Comparison of ENCODE assay signal across 28 mouse cellular contexts in genomic region chr9:121808511-121808910, GRCm38 (mm10). TPM values are rescaled to one million over a fixed set of nuclear protein-coding genes. Genes with fewer than 3 reads are reported as not detected.
A peak's percentile ranks its signal among the peaks of the same experiment; 100 is the strongest.
DNase-seq lines count a peak whose midpoint lies in the region; ATAC-seq and TF ChIP-seq lines count a peak whose summit lies in the region.
"Had no signal": no experiment of that assay in that cellular context is flagged by ENCODE, and none has a peak within 500 bp of the region (broad histone marks: within the 10 kb centered on the region; RNA-seq: fewer than 3 reads in every experiment).

No protein-coding gene starts in this region.

- intact Hi-C loops in gastrocnemius, adult 2 months (cut with DNase I) = no loop called here
- intact Hi-C loops in left cerebral cortex, adult 2 months (cut with DNase I) = no loop called here
- intact Hi-C loops in left cerebral cortex, postnatal 25 days (cut with DNase I) = no loop called here

- no peaks in the 10 kb centered on the region for H3K36me3 ChIP-seq in hindbrain, embryonic 13.5 days
- H3K36me3 ChIP-seq: forebrain, embryonic 12.5 days; G1E; heart, embryonic 12.5 days; hindbrain, embryonic 15.5 days; kidney, embryonic 15.5 days; limb, embryonic 12.5 days; midbrain, embryonic 13.5 days had no signal

- H3K4me2 ChIP-seq in hindbrain, embryonic 13.5 days = no peak overlapping the region
- H3K4me2 ChIP-seq: forebrain, embryonic 12.5 days; heart, embryonic 12.5 days; hindbrain, embryonic 15.5 days; kidney, embryonic 15.5 days; limb, embryonic 12.5 days; liver, embryonic 11.5 days; midbrain, embryonic 13.5 days had no signal

- peaks cover 4% of the 10 kb centered on the region for H3K4me1 ChIP-seq in cortical plate, adult 2 months (ENCODE audit: control insufficient read depth, insufficient read depth, low read length)
- peaks cover 46% of the 10 kb centered on the region for H3K4me1 ChIP-seq in hindbrain, embryonic 13.5 days (replicated peaks)

- TF ChIP-seq POLR2A in cortical plate, adult 2 months (IDR thresholded peaks at IDR 0.05; ENCODE audit: extremely low read depth, insufficient read depth, low read length) = no peak

- no peaks in the 10 kb centered on the region for H3K27me3 ChIP-seq in hindbrain, embryonic 13.5 days
- H3K27me3 ChIP-seq: forebrain, embryonic 12.5 days; heart, embryonic 12.5 days; hindbrain, embryonic 15.5 days; kidney, embryonic 15.5 days; limb, embryonic 12.5 days; midbrain, embryonic 13.5 days had no signal

- no peak for DNase-seq in gastrocnemius, adult 2 months
- DNase-seq in gastrocnemius, adult 8-10 months (ENCODE audit: low spot score in 2 of 2) = no peak
- no peak for DNase-seq in left cerebral cortex, adult 2 months (ENCODE audit: extremely low spot score in 1 of 2, low spot score in 2 of 2)
- no peak for DNase-seq in left cerebral cortex, postnatal 25 days (ENCODE audit: low spot score in 2 of 2)
- no peak for DNase-seq in adrenal gland, adult (ENCODE audit: inconsistent age in 2 of 2, low spot score in 1 of 2)
- no peak for DNase-seq in urinary bladder, postnatal 14 days (ENCODE audit: low spot score)
- DNase-seq: adrenal gland, adult 8-10 months; B cell, adult 2 months; gastrocnemius, postnatal 25 days; kidney, adult 11 months; kidney, postnatal 36 days; liver, postnatal 0 days; right cerebral cortex, postnatal 14 days; thymus, adult 2 months had no signal

- H3K4me3 ChIP-seq in gastrocnemius, adult 2 months = no peak overlapping the region
- no peak overlapping the region for H3K4me3 ChIP-seq in left cerebral cortex, adult 2 months
- H3K4me3 ChIP-seq in cortical plate, adult 2 months (ENCODE audit: insufficient read depth, low read length) = no peak overlapping the region
- no peak overlapping the region for H3K4me3 ChIP-seq in hindbrain, embryonic 13.5 days
- H3K4me3 ChIP-seq: forebrain, embryonic 12.5 days; heart, embryonic 12.5 days; hindbrain, embryonic 15.5 days; kidney, embryonic 15.5 days; limb, embryonic 12.5 days; midbrain, embryonic 13.5 days had no signal

- ATAC-seq in hindbrain, embryonic 13.5 days (ENCODE audit: low FRiP score) = no peak
- ATAC-seq: liver, postnatal 0 days; lung, postnatal 0 days; midbrain, embryonic 13.5 days had no signal

- 41% methylated on average over 3 of the region's 3 CpGs for WGBS in hindbrain, embryonic 13.5 days

- H3K9me3 ChIP-seq in hindbrain, embryonic 13.5 days = no peaks in the 10 kb centered on the region
- H3K9me3 ChIP-seq: forebrain, embryonic 12.5 days; G1E; heart, embryonic 12.5 days; hindbrain, embryonic 15.5 days; kidney, embryonic 15.5 days; limb, embryonic 12.5 days; midbrain, embryonic 13.5 days had no signal

- no peak overlapping the region for H3K9ac ChIP-seq in hindbrain, embryonic 13.5 days
- H3K9ac ChIP-seq: heart, embryonic 12.5 days; hindbrain, embryonic 15.5 days; kidney, embryonic 15.5 days; limb, embryonic 12.5 days; liver, postnatal 0 days; midbrain, embryonic 13.5 days had no signal

- H3K27ac ChIP-seq in gastrocnemius, adult 2 months = peak overlapping the region; percentile 24; the same call in 1 of the 2 replicates
- H3K27ac ChIP-seq in left cerebral cortex, adult 2 months = peak overlapping the region; percentile 83
- peak overlapping the region; percentile 65 for H3K27ac ChIP-seq in cortical plate, adult 2 months (ENCODE audit: insufficient read depth, low read length)
- H3K27ac ChIP-seq in hindbrain, embryonic 13.5 days = peak overlapping the region; percentile 82; the same call in 1 of the 2 replicates
- H3K27ac ChIP-seq: forebrain, embryonic 12.5 days; hindbrain, embryonic 15.5 days; kidney, embryonic 15.5 days; limb, embryonic 12.5 days; midbrain, embryonic 13.5 days; stomach, postnatal 0 days had no signal

- no peak for TF ChIP-seq CTCF in gastrocnemius, adult 2 months (IDR thresholded peaks at IDR 0.05)
- TF ChIP-seq CTCF in left cerebral cortex, adult 2 months (IDR thresholded peaks at IDR 0.05) = no peak
- no peak for TF ChIP-seq CTCF in cortical plate, adult 2 months (IDR thresholded peaks at IDR 0.05; ENCODE audit: extremely low read depth, insufficient read depth, low read length)

RNA-seq across cellular contexts. Expression of gene Hhatl, which starts 16.2 kb away (rescaled TPM):
- 100 to 1,000 TPM; 151 to 153 TPM for total RNA-seq in gastrocnemius, adult 2 months (2021)
- 100 to 1,000 TPM; 129 to 160 (median 141) TPM for total RNA-seq in gastrocnemius, adult 8-10 months (2022)
- total RNA-seq in left cerebral cortex, adult 2 months (2021) = 10 to 100 TPM; 20.0 to 21.3 TPM
- total RNA-seq in left cerebral cortex, postnatal 25 days (2021) = 10 to 100 TPM; 16.1 to 18.8 TPM
- 21.2 and 22.4 TPM in 2 replicates for polyA plus RNA-seq in cortical plate, adult 2 months (2012; rRNA removed)
- polyA plus RNA-seq in hindbrain, embryonic 13.5 days (2015; fragmentation: Nextera tagmentation; extraction: Ambion mirVana) = not detected in 2 replicates
- total RNA-seq: CH12.LX, G1E had no signal
- polyA plus RNA-seq: forebrain, embryonic 12.5 days; G1E; liver, embryonic 11.5 days; liver, postnatal 0 days had no signal

RNA-seq across cellular contexts. Expression of gene Ccdc13, which starts 30.8 kb away (rescaled TPM):
- under 1 TPM in 1 of 2 experiments, not detected in 1; 0.23 TPM for total RNA-seq in gastrocnemius, adult 2 months (2021)
- under 1 TPM in 1 of 4 experiments, not detected in 3; 0.15 TPM for total RNA-seq in gastrocnemius, adult 8-10 months (2022)
- 1 to 10 TPM; 5.7 to 6.2 TPM for total RNA-seq in left cerebral cortex, adult 2 months (2021)
- total RNA-seq in left cerebral cortex, postnatal 25 days (2021) = 1 to 10 TPM; 5.2 to 6.9 TPM
- polyA plus RNA-seq in cortical plate, adult 2 months (2012; rRNA removed) = 11.8 and 13.4 TPM in 2 replicates
- polyA plus RNA-seq in hindbrain, embryonic 13.5 days (2015; fragmentation: Nextera tagmentation; extraction: Ambion mirVana) = 3.2 and 3.7 TPM in 2 replicates
- total RNA-seq: heart, postnatal 10 days had no signal
- polyA plus RNA-seq: liver, postnatal 0 days had no signal

RNA-seq across cellular contexts. Expression of gene Klhl40, which starts 31.1 kb away (rescaled TPM):
- total RNA-seq in gastrocnemius, adult 2 months (2021) = 100 to 1,000 TPM; 103 to 120 TPM
- total RNA-seq in gastrocnemius, adult 8-10 months (2022) = 100 to 1,000 TPM; 117 to 138 (median 135) TPM
- 10 to 100 TPM in 1 of 2 experiments, 1 to 10 TPM in 1; 7.3 to 10.5 TPM for total RNA-seq in left cerebral cortex, adult 2 months (2021)
- total RNA-seq in left cerebral cortex, postnatal 25 days (2021) = 1 to 10 TPM; 4.9 to 5.5 TPM
- 6.6 and 8.7 TPM in 2 replicates for polyA plus RNA-seq in cortical plate, adult 2 months (2012; rRNA removed)
- 1.2 and 1.3 TPM in 2 replicates for polyA plus RNA-seq in hindbrain, embryonic 13.5 days (2015; fragmentation: Nextera tagmentation; extraction: Ambion mirVana)
- total RNA-seq: CH12.LX, G1E had no signal
- polyA plus RNA-seq: G1E; liver, embryonic 11.5 days had no signal

RNA-seq across cellular contexts. Expression of gene Zfp651, which starts 49.4 kb away (rescaled TPM):
- 100 to 1,000 TPM; 127 to 157 TPM for total RNA-seq in gastrocnemius, adult 2 months (2021)
- 100 to 1,000 TPM; 144 to 158 (median 155) TPM for total RNA-seq in gastrocnemius, adult 8-10 months (2022)
- 100 to 1,000 TPM; 119 to 133 TPM for total RNA-seq in left cerebral cortex, adult 2 months (2021)
- total RNA-seq in left cerebral cortex, postnatal 25 days (2021) = 100 to 1,000 TPM; 108 to 115 TPM
- polyA plus RNA-seq in cortical plate, adult 2 months (2012; rRNA removed) = 97.8 and 115 TPM in 2 replicates
- polyA plus RNA-seq in hindbrain, embryonic 13.5 days (2015; fragmentation: Nextera tagmentation; extraction: Ambion mirVana) = 11.5 and 13.3 TPM in 2 replicates

RNA-seq across cellular contexts. Expression of gene Higd1a, which starts 49.7 kb away (rescaled TPM):
- total RNA-seq in gastrocnemius, adult 2 months (2021) = 100 to 1,000 TPM in 1 of 2 experiments, 10 to 100 TPM in 1; 89.1 to 111 TPM
- 10 to 100 TPM; 76.7 to 98.3 (median 89.0) TPM for total RNA-seq in gastrocnemius, adult 8-10 months (2022)
- 10 to 100 TPM; 90.3 to 93.7 TPM for total RNA-seq in left cerebral cortex, adult 2 months (2021)
- 10 to 100 TPM; 94.1 to 99.6 TPM for total RNA-seq in left cerebral cortex, postnatal 25 days (2021)
- polyA plus RNA-seq in cortical plate, adult 2 months (2012; rRNA removed) = 97.6 and 101 TPM in 2 replicates
- 144 and 145 TPM in 2 replicates for polyA plus RNA-seq in hindbrain, embryonic 13.5 days (2015; fragmentation: Nextera tagmentation; extraction: Ambion mirVana)

Comparison
In these comparisons a context has a peak if more than half of its experiments do, and no peak if none do; other contexts are left out.
1. H3K27ac ChIP-seq: peak in every context shown above with its lines; median percentile 83 in left cerebral cortex, adult 2 months; 82 in hindbrain, embryonic 13.5 days; 65 in cortical plate, adult 2 months; 24 in gastrocnemius, adult 2 months.
2. RNA of gene Hhatl, which starts 16.2 kb away (total RNA-seq): 151 to 153 TPM in gastrocnemius, adult 2 months and 129 to 160 TPM in gastrocnemius, adult 8-10 months; 20.0 to 21.3 TPM in left cerebral cortex, adult 2 months and 16.1 to 18.8 TPM in left cerebral cortex, postnatal 25 days; every median in the first group is over 4 times any median in the second.
3. RNA of gene Ccdc13, which starts 30.8 kb away (total RNA-seq): 5.2 to 6.9 TPM in left cerebral cortex, postnatal 25 days and 5.7 to 6.2 TPM in left cerebral cortex, adult 2 months; 0.23 TPM in gastrocnemius, adult 2 months and 0.15 TPM in gastrocnemius, adult 8-10 months; every median in the first group is over 4 times any median in the second.
4. RNA of gene Klhl40, which starts 31.1 kb away (total RNA-seq): 117 to 138 TPM in gastrocnemius, adult 8-10 months and 103 to 120 TPM in gastrocnemius, adult 2 months; 7.3 to 10.5 TPM in left cerebral cortex, adult 2 months and 4.9 to 5.5 TPM in left cerebral cortex, postnatal 25 days; every median in the first group is over 4 times any median in the second.